Mouse (Mus musculus) ES-Bruce4 (cell line): ENCODE data around the gene Tnpo3.

ENCODE experiments used
- CTCF ChIP-seq: IDR thresholded peaks from one replicate; pipeline ENCODE4 v1.8.1; 2011; ENCODE audit warnings: low read depth, low read length
- EP300 ChIP-seq: IDR thresholded peaks from 2 replicates; pipeline ENCODE4 v1.6.1; 2011; ENCODE audit warnings: low read depth, low read length; ENCODE audit not compliant: insufficient read depth
- POLR2A ChIP-seq: IDR thresholded peaks from one replicate; pipeline ENCODE4 v1.8.1; 2011; ENCODE audit warnings: low read length; ENCODE audit not compliant: insufficient read depth

GRCm38 (mm10) chr6:29630216-29630615, 20.5 kb upstream of the Tnpo3 start:
- no peak for TF ChIP-seq CTCF
- TF ChIP-seq POLR2A = no peak
- no peak for TF ChIP-seq EP300
